Mouse (Mus musculus) forebrain, embryonic 13.5 days (tissue): ENCODE results near the gene Dstn. TPM values are rescaled to one million over a fixed set of nuclear protein-coding genes. Genes with fewer than 3 reads are reported as not detected.

Experiments
- ATAC-seq: fragments of 200-750 bp; cut with Nextera tagmentation; 2 replicates; pipeline ENCODE4 v1.8.0; 2017
- H3K27ac ChIP-seq: fragments of 300-500 bp; sonication (generic); 2 replicates; pipeline ENCODE4 v1.5.1; 2015; ENCODE audit warnings: inconsistent platforms, mild to moderate bottlenecking, moderate library complexity
- H3K27me3 ChIP-seq: fragments of 300-500 bp; sonication (generic); 2 replicates; pipeline ENCODE4 v1.6.1; 2015; ENCODE audit warnings: mild to moderate bottlenecking, inconsistent platforms
- H3K36me3 ChIP-seq: fragments of 300-500 bp; sonication (generic); 2 replicates; pipeline ENCODE4 v1.6.1; 2015; ENCODE audit warnings: mild to moderate bottlenecking, inconsistent platforms; ENCODE audit not compliant: poor library complexity, severe bottlenecking
- H3K4me1 ChIP-seq: fragments of 300-500 bp; sonication (generic); 2 replicates; pipeline ENCODE4 v1.6.1; 2015; ENCODE audit warnings: inconsistent platforms
- H3K4me2 ChIP-seq: fragments of 300-500 bp; sonication (generic); 2 replicates; pipeline ENCODE4 v1.6.1; 2015; ENCODE audit warnings: inconsistent platforms, mild to moderate bottlenecking, moderate library complexity
- H3K4me3 ChIP-seq: fragments of 300-500 bp; sonication (generic); 2 replicates; pipeline ENCODE4 v1.5.1; 2015; ENCODE audit warnings: mild to moderate bottlenecking, inconsistent platforms
- H3K9ac ChIP-seq: fragments of 300-500 bp; sonication (generic); 2 replicates; pipeline ENCODE4 v1.6.1; 2015; ENCODE audit warnings: mild to moderate bottlenecking, inconsistent platforms
- H3K9me3 ChIP-seq: fragments of 300-500 bp; sonication (generic); replicated peaks from 2 replicates; pipeline ENCODE4 v1.6.1; 2016; ENCODE audit warnings: inconsistent platforms
- WGBS: fragments of 180-500 bp; shearing (Covaris S2); methylation state at CpG from one replicate; pipeline ENCODE4 v1.1.7; 2015; 5-methylcytosine and 5-hydroxymethylcytosine counted together
- polyA plus RNA-seq: library from polyadenylated mRNA; unstranded; fragments of >200 nt; fragmentation: Nextera tagmentation; extraction: Ambion mirVana; gene quantifications from 2 replicates; pipeline ENCODE4 v1.2.1, GENCODE M21; 2015

Dstn gene
- polyA plus RNA-seq, 1 experiment from 2014 or later, result 406 TPM

GRCm38 (mm10) chr2:143947981-143948380, 32.9 kb downstream of the Dstn start:
- Histone ChIP-seq H3K9ac (no peak overlapping the region), H3K4me3 (no peak overlapping the region), H3K4me2 (no peak overlapping the region), H3K27ac (no peak overlapping the region), H3K27me3 (no peaks in the 10 kb centered on the region), H3K36me3 (peaks cover 99% of the 10 kb centered on the region), H3K4me1 (no peaks in the 10 kb centered on the region), H3K9me3 (no peaks in the 10 kb centered on the region)
- ATAC-seq, result no peak
- 93% methylated on average over 3 of the region's 3 CpGs for WGBS

- Histone ChIP-seq H3K36me3 (peaks cover 100% of the 10 kb centered on the region), H3K9ac (no peak overlapping the region), H3K4me3 (no peak overlapping the region), H3K4me2 (no peak overlapping the region), H3K27ac (no peak overlapping the region), H3K9me3 (no peaks in the 10 kb centered on the region), H3K4me1 (no peaks in the 10 kb centered on the region), H3K27me3 (no peaks in the 10 kb centered on the region)
- WGBS, result 93% methylated on average over 4 of the region's 4 CpGs
- no peak for ATAC-seq
Observed at GRCm38 (mm10) chr2:143948416-143948815, 33.3 kb downstream of the Dstn start.

- Histone ChIP-seq H3K9ac (no peak overlapping the region), H3K4me1 (no peaks in the 10 kb centered on the region), H3K9me3 (no peaks in the 10 kb centered on the region), H3K4me3 (no peak overlapping the region), H3K36me3 (peaks cover 100% of the 10 kb centered on the region), H3K27me3 (no peaks in the 10 kb centered on the region), H3K4me2 (no peak overlapping the region), H3K27ac (no peak overlapping the region)
- WGBS, result 95% methylated on average over 6 of the region's 6 CpGs
- ATAC-seq, result no peak
Observed at GRCm38 (mm10) chr2:143949217-143949616, 34.1 kb downstream of the Dstn start.

GRCm38 (mm10) chr2:143950290-143951027, 35.3 kb downstream of the Dstn start:
- 86% methylated on average over 5 of the region's 5 CpGs for WGBS
- Histone ChIP-seq H3K4me3 (no peak overlapping the region), H3K9me3 (no peaks in the 10 kb centered on the region), H3K9ac (no peak overlapping the region), H3K27ac (no peak overlapping the region), H3K4me1 (no peaks in the 10 kb centered on the region), H3K27me3 (no peaks in the 10 kb centered on the region), H3K36me3 (peaks cover 100% of the 10 kb centered on the region), H3K4me2 (no peak overlapping the region)
- 0 out of 2 replicates have a peak, but pooled peaks have one; percentile 8 for ATAC-seq

- 92% methylated on average over 1 of the region's 1 CpGs for WGBS
- no peak overlapping the region for H3K27ac ChIP-seq
- H3K4me2 ChIP-seq, result no peak overlapping the region
- no peak overlapping the region for H3K4me3 ChIP-seq
- H3K36me3 ChIP-seq, result peaks cover 100% of the 10 kb centered on the region
- no peaks in the 10 kb centered on the region for H3K4me1 ChIP-seq
- no peak for ATAC-seq
- H3K27me3 ChIP-seq, result no peaks in the 10 kb centered on the region
- H3K9me3 ChIP-seq, result no peaks in the 10 kb centered on the region
- no peak overlapping the region for H3K9ac ChIP-seq
Observed at GRCm38 (mm10) chr2:143951028-143951420, 35.9 kb downstream of the Dstn start.

- Histone ChIP-seq H3K27ac (no peak overlapping the region), H3K4me1 (no peaks in the 10 kb centered on the region)
Observed at GRCm38 (mm10) chr2:143951546-143952315, 36.6 kb downstream of the Dstn start.

GRCm38 (mm10) chr2:143953944-143954343, 38.8 kb downstream of the Dstn start:
- Histone ChIP-seq H3K27ac (no peak overlapping the region), H3K9ac (no peak overlapping the region), H3K36me3 (peaks cover 94% of the 10 kb centered on the region), H3K4me2 (no peak overlapping the region), H3K4me1 (no peaks in the 10 kb centered on the region), H3K27me3 (no peaks in the 10 kb centered on the region), H3K9me3 (no peaks in the 10 kb centered on the region), H3K4me3 (no peak overlapping the region)
- 87% methylated on average over 4 of the region's 4 CpGs for WGBS
- ATAC-seq, result no peak

More at GRCm38 (mm10) chr2:143951546-143952315, 36.6 kb downstream of the Dstn start:
- no peak for ATAC-seq
- Histone ChIP-seq H3K9ac (no peak overlapping the region), H3K4me3 (no peak overlapping the region), H3K27me3 (no peaks in the 10 kb centered on the region), H3K4me2 (no peak overlapping the region), H3K9me3 (no peaks in the 10 kb centered on the region), H3K36me3 (peaks cover 100% of the 10 kb centered on the region)
- WGBS, result 90% methylated on average over 5 of the region's 5 CpGs

GRCm38 (mm10) chr2:143955004-143955403, 39.9 kb downstream of the Dstn start:
- no peaks in the 10 kb centered on the region for H3K27me3 ChIP-seq
- no peak for ATAC-seq
- H3K36me3 ChIP-seq, result peaks cover 88% of the 10 kb centered on the region
- H3K4me3 ChIP-seq, result no peak overlapping the region
- no peak overlapping the region for H3K27ac ChIP-seq
- H3K9ac ChIP-seq, result no peak overlapping the region
- no peaks in the 10 kb centered on the region for H3K9me3 ChIP-seq
- H3K4me2 ChIP-seq, result no peak overlapping the region
- WGBS, result 97% methylated on average over 4 of the region's 4 CpGs
- H3K4me1 ChIP-seq, result no peaks in the 10 kb centered on the region

- H3K4me2 ChIP-seq, result no peak overlapping the region
- H3K9ac ChIP-seq, result no peak overlapping the region
- no peaks in the 10 kb centered on the region for H3K9me3 ChIP-seq
- H3K4me3 ChIP-seq, result no peak overlapping the region
- peaks cover 81% of the 10 kb centered on the region for H3K36me3 ChIP-seq
- H3K27ac ChIP-seq, result no peak overlapping the region
- no peak for ATAC-seq
- no peaks in the 10 kb centered on the region for H3K27me3 ChIP-seq
- H3K4me1 ChIP-seq, result no peaks in the 10 kb centered on the region
- WGBS, result 98% methylated on average over 4 of the region's 4 CpGs
Observed at GRCm38 (mm10) chr2:143955746-143956145, 40.6 kb downstream of the Dstn start.

GRCm38 (mm10) chr2:143962192-143962591, 47.1 kb downstream of the Dstn start:
- Histone ChIP-seq H3K4me2 (no peak overlapping the region), H3K27me3 (no peaks in the 10 kb centered on the region), H3K27ac (no peak overlapping the region), H3K36me3 (peaks cover 81% of the 10 kb centered on the region), H3K9me3 (no peaks in the 10 kb centered on the region), H3K9ac (no peak overlapping the region), H3K4me3 (no peak overlapping the region), H3K4me1 (no peaks in the 10 kb centered on the region)
- 98% methylated on average over 5 of the region's 5 CpGs for WGBS
- no peak for ATAC-seq

GRCm38 (mm10) chr2:143963318-143963717, 48.2 kb downstream of the Dstn start:
- 100% methylated on average over 1 of the region's 1 CpGs for WGBS

GRCm38 (mm10) chr2:143969260-143969659, 54.1 kb downstream of the Dstn start:
- Histone ChIP-seq H3K27me3 (no peaks in the 10 kb centered on the region), H3K36me3 (peaks cover 50% of the 10 kb centered on the region)
- 94% methylated on average over 7 of the region's 7 CpGs for WGBS

More at GRCm38 (mm10) chr2:143963318-143963717, 48.2 kb downstream of the Dstn start:
- H3K4me3 ChIP-seq, result no peak overlapping the region
- H3K9me3 ChIP-seq, result no peaks in the 10 kb centered on the region
- no peak overlapping the region for H3K27ac ChIP-seq
- no peak overlapping the region for H3K4me2 ChIP-seq
- H3K4me1 ChIP-seq, result no peaks in the 10 kb centered on the region
- no peaks in the 10 kb centered on the region for H3K27me3 ChIP-seq
- peaks cover 76% of the 10 kb centered on the region for H3K36me3 ChIP-seq
- 0 out of 2 replicates have a peak, but pooled peaks have one; percentile 27 for ATAC-seq
- H3K9ac ChIP-seq, result no peak overlapping the region

More at GRCm38 (mm10) chr2:143969260-143969659, 54.1 kb downstream of the Dstn start:
- Histone ChIP-seq H3K4me2 (no peak overlapping the region), H3K4me3 (no peak overlapping the region), H3K9me3 (no peaks in the 10 kb centered on the region), H3K27ac (no peak overlapping the region), H3K9ac (no peak overlapping the region), H3K4me1 (no peaks in the 10 kb centered on the region)
- no peak for ATAC-seq
